Mouse (Mus musculus) adrenal gland, postnatal 25 days (tissue): ENCODE results near the gene Sgpl1. TPM values are rescaled to one million over a fixed set of nuclear protein-coding genes. Genes with fewer than 3 reads are reported as not detected.

Experiments
- DNase-seq: peaks from one replicate; pipeline ENCODE4 v3.0.0; 2021; ENCODE audit warnings: mixed read lengths
- long read RNA-seq: library from polyadenylated mRNA; stranded (forward); transcript quantifications from one replicate; pipeline ENCODE4 v2.0.0, GENCODE M21; 2021
- total RNA-seq: library from RNA; stranded (reverse); gene quantifications from 2 replicates; pipeline ENCODE4 v1.2.3, GENCODE M21; 2021

The Sgpl1 gene
- 77.3 and 82.4 TPM in 2 replicates for total RNA-seq
- long read RNA-seq, full-length matches to known transcripts, result 27 of 42 reads
- long read RNA-seq, partial matches to known transcripts, result 4 of 42 reads
- long read RNA-seq, other reads (novel, unspliced or antisense), result 11 of 42 reads

GRCm38 (mm10) chr10:61147157-61148040 is at the start of gene Sgpl1:
Gene Sgpl1 (minus strand): TSS chr10:61147703.
- DNase-seq, result peak; percentile 97

GRCm38 (mm10) chr10:61195718-61196291 is 48.3 kb upstream of the Sgpl1 start:
- no peak for DNase-seq

GRCm38 (mm10) chr10:61195216-61195615 is 47.7 kb upstream of the Sgpl1 start:
- no peak for DNase-seq

GRCm38 (mm10) chr10:61194611-61195010 is 47.1 kb upstream of the Sgpl1 start:
- DNase-seq, result no peak

GRCm38 (mm10) chr10:61188010-61188409 is 40.5 kb upstream of the Sgpl1 start:
- no peak for DNase-seq

GRCm38 (mm10) chr10:61187001-61187400 is 39.5 kb upstream of the Sgpl1 start:
- no peak for DNase-seq

GRCm38 (mm10) chr10:61179927-61180326 is 32.4 kb upstream of the Sgpl1 start:
- DNase-seq, result no peak

- DNase-seq, result no peak
These were observed 31.2 kb upstream of the Sgpl1 start for GRCm38 (mm10) chr10:61178687-61179086.

GRCm38 (mm10) chr10:61177751-61178150 is 30.2 kb upstream of the Sgpl1 start:
- DNase-seq, result no peak

- DNase-seq, result no peak
These were observed 28.8 kb upstream of the Sgpl1 start for GRCm38 (mm10) chr10:61176221-61176790.

- DNase-seq, result peak; percentile 41
These were observed 28.1 kb upstream of the Sgpl1 start for GRCm38 (mm10) chr10:61175442-61176204.

- DNase-seq, result no peak
These were observed 27.4 kb upstream of the Sgpl1 start for GRCm38 (mm10) chr10:61174711-61175441.

GRCm38 (mm10) chr10:61172496-61172895 is 25.0 kb upstream of the Sgpl1 start:
- no peak for DNase-seq

GRCm38 (mm10) chr10:61171654-61172053 is 24.2 kb upstream of the Sgpl1 start, which contains the start of gene Tbata:
Gene Tbata (plus strand): TSS chr10:61171954.
- no peak for DNase-seq

- no peak for DNase-seq
These were observed 20.9 kb upstream of the Sgpl1 start for GRCm38 (mm10) chr10:61168393-61168792.

- DNase-seq, result no peak
These were observed 20.0 kb upstream of the Sgpl1 start for GRCm38 (mm10) chr10:61167333-61168096.

- DNase-seq, result peak; percentile 5
These were observed 14.9 kb upstream of the Sgpl1 start for GRCm38 (mm10) chr10:61162366-61162765.

GRCm38 (mm10) chr10:61160671-61161070 is 13.2 kb upstream of the Sgpl1 start:
- peak; percentile 37 for DNase-seq

- DNase-seq, result no peak
These were observed 12.6 kb upstream of the Sgpl1 start for GRCm38 (mm10) chr10:61160089-61160488.

GRCm38 (mm10) chr10:61158594-61158993 is 11.1 kb upstream of the Sgpl1 start:
- no peak for DNase-seq

- DNase-seq, result no peak
These were observed 8.9 kb upstream of the Sgpl1 start for GRCm38 (mm10) chr10:61156453-61156852.
